Mouse (Mus musculus) hindbrain, embryonic 12.5 days (tissue): ENCODE measurements around the gene Nln. TPM values are rescaled to one million over a fixed set of nuclear protein-coding genes. Genes with fewer than 3 reads are reported as not detected.
A peak's percentile ranks its signal among the peaks of the same experiment; 100 is the strongest.

Experiments
- ATAC-seq: fragments of 200-750 bp; cut with Nextera tagmentation; 2 replicates; pipeline ENCODE4 v1.8.0; 2017; ENCODE audit warnings: moderate TSS enrichment; ENCODE audit not compliant: low FRiP score
- H3K27ac ChIP-seq: fragments of 300-500 bp; sonication (generic); 2 replicates; pipeline ENCODE4 v1.5.1; 2016; ENCODE audit warnings: mild to moderate bottlenecking
- H3K27me3 ChIP-seq: fragments of 300-500 bp; sonication (generic); 2 replicates; pipeline ENCODE4 v1.6.1; 2016; ENCODE audit warnings: mild to moderate bottlenecking
- H3K36me3 ChIP-seq: fragments of 300-500 bp; sonication (generic); 2 replicates; pipeline ENCODE4 v1.6.1; 2016; ENCODE audit warnings: mild to moderate bottlenecking
- H3K4me1 ChIP-seq: fragments of 300-500 bp; sonication (generic); 2 replicates; pipeline ENCODE4 v1.6.1; 2016
- H3K4me2 ChIP-seq: fragments of 300-500 bp; sonication (generic); replicated peaks from 2 replicates; pipeline ENCODE4 v1.6.1; 2016; ENCODE audit warnings: mild to moderate bottlenecking
- H3K4me3 ChIP-seq: fragments of 300-500 bp; sonication (generic); 2 replicates; pipeline ENCODE4 v1.5.1; 2016; ENCODE audit warnings: mild to moderate bottlenecking
- H3K9ac ChIP-seq: fragments of 300-500 bp; sonication (generic); 2 replicates; pipeline ENCODE4 v1.6.1; 2016; ENCODE audit warnings: mild to moderate bottlenecking, moderate library complexity
- H3K9me3 ChIP-seq: fragments of 300-500 bp; sonication (generic); replicated peaks from 2 replicates; pipeline ENCODE4 v1.6.1; 2016; ENCODE audit warnings: mild to moderate bottlenecking
- WGBS: fragments of 180-500 bp; shearing (Covaris S2); methylation state at CpG from one replicate; pipeline ENCODE4 v1.1.7; 2016; 5-methylcytosine and 5-hydroxymethylcytosine counted together
- polyA plus RNA-seq: library from polyadenylated mRNA; unstranded; fragments of >200 nt; fragmentation: Nextera tagmentation; extraction: Ambion mirVana; gene quantifications from 2 replicates; pipeline ENCODE4 v1.2.1, GENCODE M21; 2016

Gene Nln
- 29.2 and 31.2 TPM in 2 replicates for polyA plus RNA-seq

GRCm38 (mm10) chr13:104109288-104109815 is at the start of gene Nln, which contains the start of gene Sgtb:
Gene Nln (minus strand): TSS chr13:104109614.
Gene Sgtb (plus strand): TSS chr13:104109741.
- Histone ChIP-seq H3K4me1 (peaks cover 12% of the 10 kb centered on the region), H3K4me3 (peak within 1 kb of the TSS; percentile 82), H3K36me3 (no peaks in the 10 kb centered on the region), H3K9me3 (no peaks in the 10 kb centered on the region), H3K27me3 (no peaks in the 10 kb centered on the region), H3K27ac (peak within 1 kb of the TSS; percentile 85), H3K4me2 (peak within 1 kb of the TSS; percentile 92), H3K9ac (peak within 1 kb of the TSS; percentile 85)
- WGBS: under 1% methylated on average over 29 of the region's 44 CpGs
- ATAC-seq: peak; percentile 98

GRCm38 (mm10) chr13:104155686-104156085 is 46.3 kb upstream of the Nln start:
- Histone ChIP-seq H3K4me1 (no peaks in the 10 kb centered on the region), H3K4me2 (no peak overlapping the region), H3K36me3 (peaks cover 44% of the 10 kb centered on the region), H3K9me3 (no peaks in the 10 kb centered on the region), H3K9ac (no peak overlapping the region), H3K4me3 (no peak overlapping the region), H3K27ac (no peak overlapping the region), H3K27me3 (no peaks in the 10 kb centered on the region)
- no peak for ATAC-seq
- WGBS: 89% methylated on average over 1 of the region's 1 CpGs

GRCm38 (mm10) chr13:104155106-104155505 is 45.7 kb upstream of the Nln start:
- ATAC-seq: no peak
- H3K9me3 ChIP-seq: no peaks in the 10 kb centered on the region
- H3K4me3 ChIP-seq: no peak overlapping the region
- H3K36me3 ChIP-seq: peaks cover 39% of the 10 kb centered on the region
- H3K4me1 ChIP-seq: no peaks in the 10 kb centered on the region
- H3K9ac ChIP-seq: no peak overlapping the region
- no peak overlapping the region for H3K27ac ChIP-seq
- H3K27me3 ChIP-seq: no peaks in the 10 kb centered on the region
- H3K4me2 ChIP-seq: no peak overlapping the region
- WGBS: 94% methylated on average over 7 of the region's 7 CpGs

- Histone ChIP-seq H3K27me3 (no peaks in the 10 kb centered on the region), H3K36me3 (peaks cover 34% of the 10 kb centered on the region), H3K4me3 (no peak overlapping the region), H3K4me1 (no peaks in the 10 kb centered on the region), H3K27ac (no peak overlapping the region), H3K9ac (no peak overlapping the region), H3K4me2 (no peak overlapping the region), H3K9me3 (no peaks in the 10 kb centered on the region)
- WGBS: 97% methylated on average over 5 of the region's 5 CpGs
- no peak for ATAC-seq
Measured at GRCm38 (mm10) chr13:104154180-104154579, 44.8 kb upstream of the Nln start.

- Histone ChIP-seq H3K27ac (no peak overlapping the region), H3K4me1 (no peaks in the 10 kb centered on the region), H3K4me2 (no peak overlapping the region), H3K36me3 (peaks cover 61% of the 10 kb centered on the region), H3K9me3 (no peaks in the 10 kb centered on the region), H3K9ac (no peak overlapping the region), H3K27me3 (no peaks in the 10 kb centered on the region), H3K4me3 (no peak overlapping the region)
- ATAC-seq: no peak
- WGBS: 92% methylated on average over 3 of the region's 3 CpGs
Measured at GRCm38 (mm10) chr13:104145646-104146045, 36.2 kb upstream of the Nln start.

- Histone ChIP-seq H3K36me3 (peaks cover 68% of the 10 kb centered on the region), H3K27ac (no peak overlapping the region), H3K9me3 (no peaks in the 10 kb centered on the region), H3K4me1 (no peaks in the 10 kb centered on the region), H3K27me3 (no peaks in the 10 kb centered on the region), H3K4me3 (no peak overlapping the region), H3K4me2 (no peak overlapping the region), H3K9ac (no peak overlapping the region)
- no peak for ATAC-seq
- 75% methylated on average over 9 of the region's 9 CpGs for WGBS
Measured at GRCm38 (mm10) chr13:104144871-104145270, 35.5 kb upstream of the Nln start.

GRCm38 (mm10) chr13:104139369-104140209 is 30.2 kb upstream of the Nln start:
- no peak overlapping the region for H3K9ac ChIP-seq
- 43% methylated on average over 13 of the region's 13 CpGs for WGBS
- 0 out of 2 replicates have a peak, but pooled peaks have one; percentile 52 for ATAC-seq

GRCm38 (mm10) chr13:104134510-104135085 is 25.2 kb upstream of the Nln start:
- H3K4me2 ChIP-seq: no peak overlapping the region
- ATAC-seq: peak; percentile 32; the same call in 1 of the 2 replicates
- no peak overlapping the region for H3K27ac ChIP-seq
- H3K27me3 ChIP-seq: no peaks in the 10 kb centered on the region
- H3K4me1 ChIP-seq: no peaks in the 10 kb centered on the region
- peaks cover 47% of the 10 kb centered on the region for H3K36me3 ChIP-seq
- 67% methylated on average over 4 of the region's 4 CpGs for WGBS
- no peaks in the 10 kb centered on the region for H3K9me3 ChIP-seq
- H3K9ac ChIP-seq: no peak overlapping the region
- no peak overlapping the region for H3K4me3 ChIP-seq

More at GRCm38 (mm10) chr13:104139369-104140209, 30.2 kb upstream of the Nln start:
- Histone ChIP-seq H3K4me3 (no peak overlapping the region), H3K27ac (no peak overlapping the region), H3K9me3 (no peaks in the 10 kb centered on the region), H3K36me3 (peaks cover 49% of the 10 kb centered on the region), H3K27me3 (no peaks in the 10 kb centered on the region), H3K4me2 (no peak overlapping the region), H3K4me1 (no peaks in the 10 kb centered on the region)

GRCm38 (mm10) chr13:104132561-104132960 is 23.1 kb upstream of the Nln start:
- H3K4me2 ChIP-seq: no peak overlapping the region
- H3K27me3 ChIP-seq: no peaks in the 10 kb centered on the region
- H3K9ac ChIP-seq: no peak overlapping the region
- WGBS: 95% methylated on average over 2 of the region's 2 CpGs
- H3K36me3 ChIP-seq: peaks cover 39% of the 10 kb centered on the region
- ATAC-seq: no peak
- H3K4me3 ChIP-seq: no peak overlapping the region
- no peaks in the 10 kb centered on the region for H3K4me1 ChIP-seq
- H3K9me3 ChIP-seq: no peaks in the 10 kb centered on the region
- H3K27ac ChIP-seq: no peak overlapping the region

GRCm38 (mm10) chr13:104123662-104124381 is 14.4 kb upstream of the Nln start:
- Histone ChIP-seq H3K27ac (no peak overlapping the region), H3K9ac (no peak overlapping the region), H3K4me3 (no peak overlapping the region), H3K4me1 (no peaks in the 10 kb centered on the region), H3K9me3 (no peaks in the 10 kb centered on the region), H3K4me2 (no peak overlapping the region), H3K27me3 (no peaks in the 10 kb centered on the region), H3K36me3 (peaks cover 28% of the 10 kb centered on the region)
- 92% methylated on average over 20 of the region's 20 CpGs for WGBS
- ATAC-seq: no peak

- Histone ChIP-seq H3K36me3 (peaks cover 36% of the 10 kb centered on the region), H3K9me3 (no peaks in the 10 kb centered on the region), H3K27me3 (no peaks in the 10 kb centered on the region)
Measured at GRCm38 (mm10) chr13:104122078-104122840, 12.8 kb upstream of the Nln start.

More at GRCm38 (mm10) chr13:104122078-104122840, 12.8 kb upstream of the Nln start:
- no peak for ATAC-seq
- WGBS: 63% methylated on average over 17 of the region's 17 CpGs
- Histone ChIP-seq H3K4me1 (no peaks in the 10 kb centered on the region), H3K9ac (no peak overlapping the region), H3K4me3 (no peak overlapping the region), H3K27ac (no peak overlapping the region), H3K4me2 (no peak overlapping the region)
